Mouse (Mus musculus) fat pad, adult 2 months (tissue): Measurements from ENCODE around the gene Msi2.

Experiments
- DNase-seq: peaks from one replicate; pipeline ENCODE4 v3.0.0-alpha.2; 2011; ENCODE audit warnings: low read depth, low spot score; ENCODE audit errors: extremely low read depth

Msi2 gene

DNA sequence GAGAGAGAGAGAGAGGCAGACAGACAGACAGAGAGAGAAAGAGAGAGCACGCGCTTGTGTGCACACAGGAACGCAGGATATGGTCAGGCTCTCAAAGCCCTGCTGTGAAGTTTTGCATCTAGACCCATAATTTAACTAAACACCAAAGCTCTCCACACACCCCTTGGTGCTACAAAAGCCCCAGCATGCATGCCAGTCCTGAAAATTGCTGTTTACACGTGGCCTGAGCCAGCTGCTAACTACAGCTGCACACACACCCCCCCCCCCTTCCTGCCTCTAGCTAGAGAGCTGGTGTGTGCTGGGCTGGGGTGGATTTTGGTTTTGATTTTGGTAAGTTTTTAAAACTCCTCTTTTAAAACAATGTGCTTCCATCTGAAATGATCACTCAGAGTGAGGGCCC, 122.7 kb downstream of the Msi2 start:
- no peak for DNase-seq

GRCm38 (mm10) chr11:88594804-88595611, 123.3 kb downstream of the Msi2 start:
- DNase-seq: no peak

DNA sequence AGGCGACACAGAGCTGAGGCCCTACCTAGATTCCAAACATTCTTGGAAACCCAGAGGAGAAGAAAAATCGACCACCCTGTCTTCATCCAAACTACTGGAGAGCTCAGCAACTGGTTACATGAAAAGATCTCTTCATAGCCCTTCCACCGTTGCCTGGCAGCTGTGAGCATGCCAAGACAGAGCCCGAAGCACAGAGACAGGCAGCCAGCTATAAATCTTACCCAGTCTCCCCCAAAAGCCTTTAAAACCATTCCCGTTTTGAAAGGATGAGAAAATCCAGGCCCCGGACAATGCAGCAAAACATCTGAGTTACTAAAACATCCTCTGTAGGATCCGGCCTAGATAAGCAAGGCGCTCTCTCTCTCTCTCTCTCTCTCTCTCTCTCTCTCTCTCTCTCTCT, 124.3 kb downstream of the Msi2 start:
- DNase-seq: no peak

GRCm38 (mm10) chr11:88592099-88592498, 126.2 kb downstream of the Msi2 start:
- DNase-seq: no peak

DNA sequence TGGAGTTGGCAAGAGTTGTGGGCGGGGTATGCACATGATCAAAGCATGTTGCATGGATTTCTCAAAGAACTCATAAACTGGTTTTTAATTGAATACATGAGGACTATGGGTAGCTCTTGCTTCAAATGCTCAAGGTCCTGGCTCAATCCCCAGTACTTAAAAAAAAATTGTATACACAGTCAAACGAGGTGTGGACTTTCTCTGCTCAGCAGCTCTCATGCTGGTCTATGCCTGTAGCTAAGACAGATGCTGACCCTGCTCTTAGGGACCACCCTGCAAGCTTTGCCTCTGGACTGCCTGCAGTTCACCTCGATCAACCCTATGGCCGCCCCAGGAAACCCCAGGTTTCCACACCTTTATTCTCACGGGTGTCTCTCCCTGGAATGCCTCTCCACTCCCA, 127.7 kb downstream of the Msi2 start:
- DNase-seq: no peak

GRCm38 (mm10) chr11:88589641-88590040, 128.7 kb downstream of the Msi2 start:
- no peak for DNase-seq

DNA sequence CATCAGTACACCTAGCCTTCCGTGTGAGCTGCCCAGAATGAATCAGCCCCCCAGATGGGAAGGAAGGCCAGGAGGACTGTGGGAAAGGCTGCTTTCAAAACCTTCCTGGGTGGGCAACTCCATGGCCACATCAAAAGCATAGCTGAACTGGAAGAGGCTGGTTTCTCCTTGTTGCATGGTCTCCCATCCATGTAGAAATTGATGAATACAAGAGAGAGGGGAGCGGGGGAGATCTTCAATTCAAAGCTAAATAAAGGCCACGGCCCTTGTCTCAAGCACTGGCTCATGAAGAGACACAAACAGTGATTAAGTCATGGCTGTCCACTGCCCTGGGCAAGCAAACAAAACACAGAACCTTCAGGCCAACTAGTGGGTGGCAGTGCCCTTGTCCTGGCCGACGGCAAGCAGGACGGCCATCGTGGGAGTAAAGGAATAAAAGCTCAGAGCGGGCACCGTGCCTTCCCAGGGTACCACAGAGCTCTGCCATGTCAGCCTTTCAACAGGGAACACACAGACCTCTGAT, 129.6 kb downstream of the Msi2 start:
- no peak for DNase-seq

GRCm38 (mm10) chr11:88587710-88588109, 130.6 kb downstream of the Msi2 start:
- DNase-seq: no peak

- no peak for DNase-seq
Measured at GRCm38 (mm10) chr11:88585880-88586279, 132.4 kb downstream of the Msi2 start.

- DNase-seq: no peak
Measured at GRCm38 (mm10) chr11:88585171-88585632, 133.1 kb downstream of the Msi2 start.

- no peak for DNase-seq
Measured at GRCm38 (mm10) chr11:88583866-88584265, 134.4 kb downstream of the Msi2 start.

DNA sequence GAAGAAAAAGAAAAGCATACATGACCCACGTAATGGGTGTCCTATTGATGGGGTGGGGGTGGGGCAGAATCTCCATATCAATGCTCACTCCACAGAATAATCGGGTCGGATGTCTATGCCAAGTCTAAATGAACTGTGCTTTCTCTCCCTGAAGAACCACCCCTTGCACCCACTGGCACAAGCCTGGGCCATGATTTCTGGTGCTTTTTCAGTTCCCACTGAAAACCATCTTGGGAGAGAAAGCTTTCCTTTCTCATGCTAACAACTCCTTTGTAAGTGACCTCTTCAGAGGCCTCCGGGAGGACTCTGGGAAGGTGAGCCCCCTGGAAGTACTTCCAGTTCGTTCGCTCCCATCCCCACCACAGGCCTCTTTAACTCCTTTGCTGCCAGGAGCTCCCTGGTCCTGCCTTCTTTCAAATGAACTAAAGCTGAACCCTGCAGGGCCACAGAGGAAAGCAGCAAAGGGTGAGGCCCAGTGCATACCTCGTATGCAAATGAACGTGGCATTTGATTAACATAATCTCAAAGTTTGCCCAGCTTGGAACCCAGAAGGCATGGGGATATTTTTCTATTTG, 135.0 kb downstream of the Msi2 start:
- no peak for DNase-seq

DNA sequence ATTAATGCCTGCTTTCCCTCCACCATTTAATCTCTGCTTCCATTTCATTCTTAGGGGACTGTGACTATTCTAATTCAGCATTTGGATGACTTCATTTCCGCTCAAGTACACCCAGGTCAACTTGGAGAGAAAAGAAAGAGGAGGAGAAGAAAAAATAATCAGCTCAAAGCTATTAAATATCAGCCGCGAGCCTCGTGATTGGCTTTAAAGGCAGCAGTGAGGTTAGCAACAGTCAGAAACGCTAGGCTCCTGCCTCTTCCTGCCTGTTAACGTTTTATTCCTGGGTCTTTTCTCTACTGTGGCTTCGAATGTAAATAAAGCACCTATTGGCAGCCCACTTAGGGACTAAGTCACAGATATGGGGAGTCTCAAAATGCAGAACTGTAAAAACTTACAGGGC, 135.5 kb downstream of the Msi2 start:
- no peak for DNase-seq

- no peak for DNase-seq
Measured at GRCm38 (mm10) chr11:88582021-88582707, 136.1 kb downstream of the Msi2 start.

DNA sequence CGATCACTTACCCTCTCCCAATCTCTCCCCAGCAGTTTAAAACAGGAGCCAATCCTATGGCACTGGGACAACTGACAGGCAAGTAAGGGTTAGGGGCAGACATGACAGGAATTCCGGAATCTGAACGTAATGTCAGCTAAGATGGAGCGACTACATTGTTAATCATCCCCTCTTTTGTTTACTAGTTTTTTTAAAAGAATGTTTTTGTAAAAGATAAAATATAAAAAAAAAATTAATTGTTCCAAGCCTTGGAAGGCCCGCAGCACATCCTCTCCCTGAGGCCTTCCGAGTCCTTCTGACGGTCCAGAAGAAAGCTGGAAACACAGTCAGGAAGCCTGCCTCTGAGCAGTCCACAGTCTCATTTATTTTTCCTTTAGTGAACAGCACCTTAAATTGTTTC, 136.9 kb downstream of the Msi2 start:
- no peak for DNase-seq

DNA sequence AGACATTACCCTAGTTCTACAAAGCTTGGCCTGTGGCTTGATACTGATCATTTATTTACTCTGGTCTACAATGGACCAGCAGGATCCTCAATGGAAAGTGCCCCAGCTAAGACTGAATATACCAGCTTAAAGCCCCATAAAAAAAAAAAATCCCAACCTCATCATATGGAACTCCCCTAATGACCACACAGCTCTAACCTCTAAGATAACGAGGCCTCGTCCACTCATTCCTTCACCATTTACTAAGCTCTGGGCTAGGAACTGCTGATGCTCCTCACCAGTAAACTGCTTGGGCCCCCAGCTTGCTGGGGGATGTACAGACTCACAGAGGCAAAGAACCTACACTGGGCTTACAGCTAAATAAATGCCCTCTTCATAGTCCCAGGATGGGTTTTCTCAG, 139.6 kb downstream of the Msi2 start:
- DNase-seq: no peak

- no peak for DNase-seq
Measured at GRCm38 (mm10) chr11:88577076-88577475, 141.2 kb downstream of the Msi2 start.

DNA sequence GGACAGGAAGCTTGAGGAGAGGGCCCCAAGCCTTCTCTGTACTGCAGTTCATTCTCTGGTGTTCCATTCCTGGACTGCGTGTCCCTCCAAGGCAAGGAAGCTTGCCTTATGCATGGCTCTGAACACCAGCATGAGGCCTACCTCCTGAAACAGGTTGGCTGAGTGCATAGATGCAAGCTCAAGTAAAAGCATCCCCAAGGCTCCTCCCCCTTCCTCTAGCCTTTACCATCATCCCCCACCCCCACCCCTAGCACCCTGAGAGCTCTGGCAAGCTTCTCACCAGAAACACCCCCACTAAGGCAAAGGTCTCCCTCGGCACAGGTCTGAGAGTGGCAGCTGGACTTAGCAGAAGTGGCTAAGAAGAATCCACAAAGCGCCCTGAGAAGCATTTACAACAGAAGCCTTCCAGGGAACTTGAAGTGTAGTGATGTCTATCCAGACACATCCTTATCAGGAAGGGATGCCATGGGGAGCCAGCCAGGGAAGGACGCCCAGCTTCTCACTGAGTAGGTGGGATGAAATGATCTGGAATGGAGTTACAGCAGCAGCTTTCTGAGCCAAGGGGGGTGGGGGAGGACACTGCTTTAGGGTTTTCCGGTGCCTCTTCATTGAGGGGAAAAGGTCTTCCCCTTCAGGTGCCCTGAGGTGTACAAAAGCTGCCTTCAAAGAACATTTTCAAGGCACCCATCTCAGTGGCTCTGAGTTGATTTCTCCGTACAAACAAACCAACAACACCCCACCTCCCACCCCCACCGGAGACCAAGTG, 141.9 kb downstream of the Msi2 start:
- no peak for DNase-seq

DNA sequence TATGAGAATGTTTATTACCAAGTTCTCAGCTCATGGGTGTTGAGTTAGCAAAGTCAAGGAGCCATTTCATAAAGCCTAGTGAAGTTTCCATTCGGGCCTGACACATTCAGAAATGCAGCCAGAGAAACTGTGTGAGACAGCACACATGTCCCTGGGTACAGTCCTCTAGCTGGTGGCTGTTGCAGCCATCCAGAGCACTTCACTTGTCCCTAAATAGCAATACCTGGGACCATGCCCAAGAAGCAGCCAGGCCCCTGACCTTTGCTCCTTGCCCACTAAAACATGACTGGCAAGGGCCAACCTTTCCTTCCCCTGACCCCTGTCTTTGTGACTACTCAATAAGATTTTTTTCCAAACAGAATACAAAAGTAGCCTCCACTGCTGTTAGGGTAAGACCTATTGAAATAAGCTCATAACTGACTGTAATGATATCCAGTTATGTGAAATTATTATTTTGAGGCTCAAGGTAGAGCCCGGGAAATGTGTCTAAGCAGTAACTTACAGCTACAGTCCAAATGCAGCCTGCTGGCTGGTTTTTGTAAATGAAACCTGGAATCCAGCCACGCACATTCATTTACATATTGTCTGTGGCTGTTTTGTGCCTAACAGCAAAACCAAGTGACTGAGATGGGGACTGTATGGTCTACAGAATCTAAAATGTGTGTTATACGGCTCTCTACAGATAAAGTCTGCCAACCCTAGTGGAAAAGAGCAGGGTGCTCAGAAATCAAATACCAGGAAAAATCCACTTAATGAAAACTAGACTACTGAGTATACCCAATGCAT, 143.5 kb downstream of the Msi2 start:
- DNase-seq: no peak

DNA sequence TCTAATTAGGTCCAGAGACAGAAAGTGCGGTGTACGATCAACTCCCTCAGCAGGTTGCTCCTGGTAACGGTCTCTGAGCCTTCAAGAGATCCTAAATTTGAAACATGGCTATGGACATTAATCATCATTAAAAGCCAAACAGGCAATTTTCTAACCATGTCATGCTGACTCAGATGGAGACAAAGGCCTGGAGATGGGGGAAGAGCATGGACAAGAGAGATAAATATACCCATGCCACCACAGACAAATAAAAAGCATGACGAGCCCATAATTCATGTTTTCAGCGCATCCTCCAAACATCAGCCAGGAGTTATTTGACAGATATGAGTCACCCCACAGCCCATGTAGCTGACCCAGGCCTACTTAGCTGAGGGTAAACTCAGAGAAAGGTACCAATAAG, 145.3 kb downstream of the Msi2 start:
- DNase-seq: no peak
